Mouse (Mus musculus) spleen, adult 2 months (tissue): ENCODE results near the gene Msmo1.

Experiments used
- CTCF ChIP-seq: fragments of 200-500 bp; IDR thresholded peaks from 2 replicates; pipeline ENCODE4 v1.5.1; 2011; ENCODE audit warnings: mild to moderate bottlenecking, inconsistent platforms; ENCODE audit not compliant: insufficient read depth, insufficient read length, insufficient replicate concordance; ENCODE audit errors: extremely low read depth
- POLR2A ChIP-seq: fragments of 200-500 bp; IDR thresholded peaks from 2 replicates; pipeline ENCODE4 v1.6.1; 2011; ENCODE audit warnings: low read depth, low read length, inconsistent platforms

GRCm38 (mm10) chr8:64764075-64764474 is 30.5 kb upstream of the Msmo1 start:
- TF ChIP-seq CTCF (no peak), POLR2A (no peak)
